Mouse (Mus musculus): ENCODE data around the gene Clec2d. TPM values are rescaled to one million over a fixed set of nuclear protein-coding genes. Genes with fewer than 3 reads are reported as not detected.

Gene Clec2d
- total and polyA plus RNA-seq, 3 experiments: 0.50 to 2.8 TPM; not detected in 1

DNA sequence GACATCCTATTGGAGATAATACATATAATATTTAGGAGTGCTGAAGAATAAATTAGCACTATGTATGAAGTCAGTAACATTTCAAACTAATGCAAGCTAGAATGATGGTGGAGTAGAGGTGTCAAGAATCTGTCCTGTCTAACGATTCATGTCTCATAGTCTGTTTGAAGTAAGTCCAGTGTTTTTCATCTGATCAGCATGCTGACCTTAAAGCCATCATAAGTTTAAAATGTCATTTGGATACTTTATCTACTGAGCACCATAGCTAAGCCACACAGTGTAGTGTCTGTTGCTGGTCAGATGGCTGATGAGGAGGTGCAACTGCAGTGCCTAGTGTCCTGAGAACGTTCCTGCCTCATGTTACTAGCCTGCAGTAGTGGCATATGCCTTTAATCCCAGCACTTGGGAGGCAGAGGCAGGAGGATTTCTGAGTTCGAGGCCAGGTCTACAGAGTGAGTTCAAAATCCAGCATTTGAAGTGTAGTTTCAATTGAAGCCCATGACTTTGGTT lies 36.4 kb downstream of the Clec2d start:
- Histone ChIP-seq H3K79me2 (ENCODE audit: control insufficient read depth, insufficient read depth, low read length, poor library complexity) (no peaks in the 10 kb centered on the region), H3K27me3 (ENCODE audit: control insufficient read depth in 1 of 2, insufficient read depth in 2 of 2, low read length in 2 of 2) (no peaks in the 10 kb centered on the region), H3K27ac (ENCODE audit: control insufficient read depth, low read depth, low read length) (peak overlapping the region; percentile 97), H3K9ac (ENCODE audit: control insufficient read depth, low read depth, low read length, poor library complexity, severe bottlenecking) (no peak overlapping the region), H3K4me3 (ENCODE audit: control insufficient read depth in 1 of 2, insufficient read depth in 1 of 2, low read depth in 2 of 2, low read length in 2 of 2) (no peak overlapping the region), H3K9me3 (replicated peaks; ENCODE audit: insufficient read depth, low read length) (no peaks in the 10 kb centered on the region), H3K36me3 (ENCODE audit: control insufficient read depth in 1 of 2, insufficient read depth in 2 of 2, low read length in 2 of 2) (peaks cover 0 to 74% of the 10 kb centered on the region in 2 experiments; a peak in 2 of 4 replicates), H3K4me1 (ENCODE audit: control insufficient read depth in 1 of 2, insufficient read depth in 2 of 2, low read length in 2 of 2) (peaks cover 31 to 69% of the 10 kb centered on the region in 2 experiments)
- no peak for DNase-seq (ENCODE audit: low read depth, low spot score)
- TF ChIP-seq POLR2AphosphoS5 (IDR thresholded peaks at IDR 0.05; ENCODE audit: borderline replicate concordance, low read depth, low read length) (no peak), ZC3H11A (IDR thresholded peaks at IDR 0.05; ENCODE audit: low read depth, low read length) (no peak), MEF2A (IDR thresholded peaks at IDR 0.05; ENCODE audit: extremely low read depth, insufficient replicate concordance, low read depth, low read length, poor library complexity, severe bottlenecking) (no peak), USF2 (IDR thresholded peaks at IDR 0.05; ENCODE audit: borderline replicate concordance in 1 of 2, insufficient read depth in 1 of 2, low read depth in 1 of 2, low read length in 2 of 2) (no peak), MYB (IDR thresholded peaks at IDR 0.05; ENCODE audit: low read depth, low read length) (no peak), MAX (IDR thresholded peaks at IDR 0.05; ENCODE audit: low read length) (no peak), MXI1 (IDR thresholded peaks at IDR 0.05; ENCODE audit: low read depth, low read length) (no peak), NELFE (IDR thresholded peaks at IDR 0.05; ENCODE audit: low read depth, low read length) (no peak), HCFC1 (IDR thresholded peaks at IDR 0.05; ENCODE audit: low read depth, low read length) (no peak)

DNA sequence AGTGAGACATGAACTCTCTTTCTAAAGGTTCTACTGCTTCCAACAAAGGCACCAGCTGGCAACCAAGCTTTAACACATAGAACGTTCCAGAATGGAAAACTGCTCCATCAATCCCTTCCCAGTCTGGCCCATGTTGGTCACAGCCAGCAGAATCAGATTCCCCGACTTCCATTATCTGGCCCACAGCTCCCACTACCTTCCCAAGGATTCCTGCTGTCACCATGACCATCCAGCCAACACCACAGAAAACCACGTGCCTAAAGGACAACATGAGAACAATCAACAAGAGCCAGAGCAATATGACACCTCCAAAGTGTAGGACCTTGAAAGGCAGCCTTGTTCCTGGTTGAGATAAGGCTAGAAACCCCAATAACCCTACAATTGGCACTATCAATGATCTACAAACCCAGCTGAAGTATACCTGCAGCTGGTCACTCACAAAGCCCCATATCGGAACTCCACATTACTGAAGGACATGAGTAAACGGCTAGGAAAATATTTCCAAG lies 37.8 kb downstream of the Clec2d start:
- H3K27ac ChIP-seq (ENCODE audit: control insufficient read depth, low read depth, low read length): peak overlapping the region; percentile 20; the same call in 1 of the 2 replicates
- DNase-seq (ENCODE audit: low read depth, low spot score): peak; percentile 12
- TF ChIP-seq ETS1 (IDR thresholded peaks at IDR 0.05; ENCODE audit: low read depth, low read length) (peak; percentile 45; the same call in 1 of the 2 replicates), BHLHE40 (IDR thresholded peaks at IDR 0.05; ENCODE audit: borderline replicate concordance, low read depth, low read length) (no peak)
- no peaks in the 10 kb centered on the region for H3K79me2 ChIP-seq (ENCODE audit: control insufficient read depth, insufficient read depth, low read length, poor library complexity)
- H3K4me3 ChIP-seq (ENCODE audit: control insufficient read depth in 1 of 2, insufficient read depth in 1 of 2, low read depth in 2 of 2, low read length in 2 of 2): no peak overlapping the region
- peaks cover 0 to 73% of the 10 kb centered on the region in 2 experiments; a peak in 2 of 4 replicates for H3K36me3 ChIP-seq (ENCODE audit: control insufficient read depth in 1 of 2, insufficient read depth in 2 of 2, low read length in 2 of 2)
- no peaks in the 10 kb centered on the region for H3K27me3 ChIP-seq (ENCODE audit: control insufficient read depth in 1 of 2, insufficient read depth in 2 of 2, low read length in 2 of 2)
- H3K4me1 ChIP-seq (ENCODE audit: control insufficient read depth in 1 of 2, insufficient read depth in 2 of 2, low read length in 2 of 2): peaks cover 33 to 67% of the 10 kb centered on the region in 2 experiments
- no peaks in the 10 kb centered on the region for H3K9me3 ChIP-seq (replicated peaks; ENCODE audit: insufficient read depth, low read length)
- H3K9ac ChIP-seq (ENCODE audit: control insufficient read depth, low read depth, low read length, poor library complexity, severe bottlenecking): no peak overlapping the region

DNA sequence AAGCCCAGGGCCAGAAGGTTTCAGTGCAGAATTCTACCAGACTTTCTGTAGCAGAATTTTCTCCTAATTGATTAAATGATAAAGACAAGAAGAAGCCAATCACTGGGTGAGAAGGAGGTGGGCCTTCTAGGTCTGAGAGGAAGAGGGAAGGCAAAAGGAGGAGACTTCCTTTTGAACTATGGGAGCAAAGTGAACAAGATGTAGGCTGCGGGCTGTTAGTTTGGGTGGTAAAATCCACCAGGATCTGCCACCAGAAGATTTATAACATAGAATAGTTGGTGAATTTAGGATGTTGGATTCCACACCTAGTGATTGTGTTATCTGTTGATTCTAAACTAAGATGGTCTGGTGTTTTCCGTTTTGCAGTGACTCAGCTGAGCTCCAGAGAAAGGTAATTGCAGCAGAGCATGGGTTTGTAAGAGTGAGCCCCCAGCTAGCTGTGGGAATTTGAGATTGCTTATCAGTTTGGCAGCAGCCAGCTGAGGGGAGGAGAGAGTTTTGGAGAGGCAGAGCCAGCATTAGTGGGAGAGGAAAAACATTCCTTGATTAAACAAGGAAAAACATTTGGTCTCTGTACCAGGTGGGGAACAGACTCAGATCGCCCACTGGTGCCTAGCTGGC lies 39.6 kb downstream of the Clec2d start:
- peaks cover 33 to 57% of the 10 kb centered on the region in 2 experiments for H3K4me1 ChIP-seq (ENCODE audit: control insufficient read depth in 1 of 2, insufficient read depth in 2 of 2, low read length in 2 of 2)
- H3K27ac ChIP-seq (ENCODE audit: control insufficient read depth, low read depth, low read length): peak overlapping the region; percentile 68
- peak; percentile 49 for TF ChIP-seq SIN3A (IDR thresholded peaks at IDR 0.05; ENCODE audit: low read length)
- TF ChIP-seq RCOR1 (IDR thresholded peaks at IDR 0.05; ENCODE audit: low read depth, low read length): peak; percentile 57
- peak; percentile 68 for TF ChIP-seq TCF12 (IDR thresholded peaks at IDR 0.05; ENCODE audit: low read depth, low read length)
- TF ChIP-seq TBP (IDR thresholded peaks at IDR 0.05; ENCODE audit: low read depth, low read length): peak; percentile 40; the same call in 1 of the 2 replicates
- TF ChIP-seq SMC3 (IDR thresholded peaks at IDR 0.05; ENCODE audit: low read depth, low read length): no peak
- TF ChIP-seq MAZ (IDR thresholded peaks at IDR 0.05; ENCODE audit: low read depth, low read length): peak; percentile 49; the same call in 1 of the 2 replicates
- TF ChIP-seq MXI1 (IDR thresholded peaks at IDR 0.05; ENCODE audit: low read depth, low read length): no peak
- TF ChIP-seq ZC3H11A (IDR thresholded peaks at IDR 0.05; ENCODE audit: low read depth, low read length): 0 out of 2 replicates have a peak, but pooled peaks have one; percentile 6
- TF ChIP-seq CHD2 (IDR thresholded peaks at IDR 0.05; ENCODE audit: low read length): no peak
- TF ChIP-seq ELF1 (IDR thresholded peaks at IDR 0.05; ENCODE audit: low read depth, low read length): no peak
- peak; percentile 49; the same call in 1 of the 2 replicates for TF ChIP-seq MYB (IDR thresholded peaks at IDR 0.05; ENCODE audit: low read depth, low read length)
- no peak for TF ChIP-seq GABPA (IDR thresholded peaks at IDR 0.05; ENCODE audit: low read depth, low read length)
- TF ChIP-seq JUND (IDR thresholded peaks at IDR 0.05; ENCODE audit: low read depth, low read length): no peak
- TF ChIP-seq EP300 (IDR thresholded peaks at IDR 0.05; ENCODE audit: low read depth in 1 of 2, low read length in 2 of 2): peak; percentile 80
- 0 out of 2 replicates have a peak, but pooled peaks have one; percentile 13 for TF ChIP-seq USF1 (IDR thresholded peaks at IDR 0.05; ENCODE audit: low read depth, low read length)

More for the DNA sequence above, 39.6 kb downstream of the Clec2d start:
- Histone ChIP-seq H3K9ac (ENCODE audit: control insufficient read depth, low read depth, low read length, poor library complexity, severe bottlenecking) (no peak overlapping the region), H3K36me3 (ENCODE audit: control insufficient read depth in 1 of 2, insufficient read depth in 2 of 2, low read length in 2 of 2) (peaks cover 0 to 62% of the 10 kb centered on the region in 2 experiments; a peak in 2 of 4 replicates), H3K27me3 (ENCODE audit: control insufficient read depth in 1 of 2, insufficient read depth in 2 of 2, low read length in 2 of 2) (no peaks in the 10 kb centered on the region), H3K9me3 (replicated peaks; ENCODE audit: insufficient read depth, low read length) (no peaks in the 10 kb centered on the region), H3K79me2 (ENCODE audit: control insufficient read depth, insufficient read depth, low read length, poor library complexity) (no peaks in the 10 kb centered on the region), H3K4me3 (ENCODE audit: control insufficient read depth in 1 of 2, insufficient read depth in 1 of 2, low read depth in 2 of 2, low read length in 2 of 2) (no peak overlapping the region)
- peak; percentile 50 for DNase-seq (ENCODE audit: low read depth, low spot score)
